Comparison of ENCODE assay signal across 10 mouse cellular contexts in genomic region chr9:115881137-115881536, GRCm38 (mm10). TPM values are rescaled to one million over a fixed set of nuclear protein-coding genes. Genes with fewer than 3 reads are reported as not detected.
DNase-seq lines count a peak whose midpoint lies in the region; ATAC-seq and TF ChIP-seq lines count a peak whose summit lies in the region.
"Had no signal": no experiment of that assay in that cellular context is flagged by ENCODE, and none has a peak within 500 bp of the region (broad histone marks: within the 10 kb centered on the region; RNA-seq: fewer than 3 reads in every experiment).

No protein-coding gene starts in this region.

- no peak overlapping the region for H3K4me2 ChIP-seq in heart, embryonic 11.5 days

- 77% methylated on average over 3 of the region's 3 CpGs for whole genome bisulfite sequencing in heart, embryonic 11.5 days (ENCODE audit: insufficient replicate concordance)

- TF ChIP-seq CTCF in testis, adult 2 months (IDR thresholded peaks at IDR 0.05; ENCODE audit: control insufficient read depth, insufficient read depth, insufficient replicate concordance, low read depth, low read length): peak; percentile 42; the same call in 1 of the 2 replicates

- intact Hi-C loops in heart, postnatal 36 days (cut with DNase I): loop anchor here (5.0 kb wide), 1 partner anchor 169 kb away; no protein-coding TSS in a partner anchor

- H3K4me1 ChIP-seq in heart, embryonic 11.5 days (ENCODE audit: control insufficient read depth, insufficient read depth, low read length): no peaks in the 10 kb centered on the region
- H3K4me1 ChIP-seq in testis, adult 2 months (ENCODE audit: control insufficient read depth, insufficient read depth, low read length): no peaks in the 10 kb centered on the region

- no peak overlapping the region for H3K27ac ChIP-seq in heart, embryonic 11.5 days (ENCODE audit: low read depth, low read length)
- no peak overlapping the region for H3K27ac ChIP-seq in testis, adult 2 months (ENCODE audit: control insufficient read depth, insufficient read depth, low read depth, low read length)

- H3K9me3 ChIP-seq in heart, embryonic 11.5 days (replicated peaks; ENCODE audit: control insufficient read depth, low read length): no peaks in the 10 kb centered on the region

- ATAC-seq in heart, embryonic 11.5 days (replicated peaks; ENCODE audit: insufficient number of reproducible peaks, low FRiP score, low TSS enrichment): no peak

- DNase-seq in heart, adult 18-20 months: peak; percentile 30 to 55
- DNase-seq in testis, postnatal 10 days (ENCODE audit: low spot score): no peak
- DNase-seq in heart, postnatal 36 days: peak; percentile 15 to 36
- peak; percentile 57 for DNase-seq in thymus, postnatal 14 days
- no peak for DNase-seq in c-Kit-positive CD71-positive TER-119-positive erythroid progenitor cells, embryonic 14.5 days (ENCODE audit: low spot score)
- no peak for DNase-seq in left cerebral cortex, adult 8-10 months (ENCODE audit: low spot score in 2 of 2)

- H3K27me3 ChIP-seq in heart, embryonic 11.5 days (ENCODE audit: control insufficient read depth, insufficient read depth, low read length): no peaks in the 10 kb centered on the region
- H3K27me3 ChIP-seq in testis, adult 2 months (ENCODE audit: control insufficient read depth, insufficient read depth, low read length): no peaks in the 10 kb centered on the region

- no peak overlapping the region for H3K9ac ChIP-seq in heart, embryonic 11.5 days (ENCODE audit: low read depth, low read length)

- TF ChIP-seq POLR2A in testis, adult 2 months (IDR thresholded peaks at IDR 0.05; ENCODE audit: control insufficient read depth, low read depth, low read length): no peak

- H3K36me3 ChIP-seq in heart, embryonic 11.5 days (ENCODE audit: control insufficient read depth, insufficient read depth, low read length): no peaks in the 10 kb centered on the region
- no peaks in the 10 kb centered on the region for H3K36me3 ChIP-seq in testis, adult 2 months (ENCODE audit: control insufficient read depth, insufficient read depth, low read length)

- no peak overlapping the region for H3K4me3 ChIP-seq in heart, embryonic 11.5 days (ENCODE audit: low read depth, low read length)
- H3K4me3 ChIP-seq in testis, adult 2 months (ENCODE audit: control insufficient read depth, low read depth, low read length): no peak overlapping the region
- H3K4me3 ChIP-seq: erythroblast, embryonic 14.5 days; myocyte had no signal

RNA-seq across cellular contexts. Expression of gene Gadl1, which starts 28.1 kb away (rescaled TPM):
- total RNA-seq in heart, adult 18-20 months (2021): not detected
- polyA plus RNA-seq in heart, embryonic 11.5 days (2014; fragmentation: Nextera tagmentation; extraction: Ambion mirVana): 0.97 and 1.2 TPM in 2 replicates
- polyA plus RNA-seq in testis, adult 2 months (2012; rRNA removed): 2.2 and 2.3 TPM in 2 replicates
- total RNA-seq in heart, postnatal 36 days (2021): not detected
- total RNA-seq in left cerebral cortex, adult 8-10 months (2022): 1 to 10 TPM in 1 of 4 experiments, under 1 TPM in 3; 0.67 to 1.6 (median 0.84) TPM
- polyA plus RNA-seq: erythroblast, embryonic 14.5 days had no signal

Comparison
In these comparisons a context has a peak if more than half of its experiments do, and no peak if none do; other contexts are left out.
1. DNase-seq: peak in heart, adult 18-20 months (2 of 2), heart, postnatal 36 days (2 of 2) and thymus, postnatal 14 days (single experiment); none in testis, postnatal 10 days (single experiment), c-Kit-positive CD71-positive TER-119-positive erythroid progenitor cells, embryonic 14.5 days (single experiment) and left cerebral cortex, adult 8-10 months (0 of 2).